Mouse (Mus musculus): ENCODE results near the gene Pnn.

DNA sequence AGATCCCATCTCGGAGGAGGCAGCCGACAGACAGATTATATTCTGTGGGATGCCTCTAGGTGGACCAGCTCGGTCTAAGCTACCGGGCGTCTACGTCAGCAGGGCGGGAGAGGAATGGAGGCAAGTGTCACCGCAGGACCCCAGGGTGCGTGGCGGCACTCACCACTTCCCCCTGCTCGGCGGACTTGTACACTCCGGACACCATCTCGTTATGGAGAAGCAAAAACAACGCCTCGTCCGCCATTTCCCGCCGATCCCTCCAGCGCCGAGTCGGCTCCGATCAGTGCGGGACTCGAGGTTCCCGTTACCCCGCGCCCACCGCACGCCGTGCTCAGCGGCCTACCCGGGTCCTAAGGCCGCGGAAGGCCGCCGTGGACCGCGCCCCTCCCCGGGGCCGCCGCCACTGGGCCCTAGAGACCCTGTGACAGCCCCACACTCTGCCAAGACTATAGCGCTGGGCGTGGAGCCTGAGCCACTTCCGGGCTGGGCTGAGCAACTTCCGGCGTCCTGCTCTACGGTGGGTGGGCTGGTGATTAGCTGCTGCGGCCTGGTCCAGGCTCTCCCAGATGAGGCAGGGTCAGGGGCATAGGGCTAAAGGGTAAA, 5.6 kb upstream of the Pnn start, which contains the start of gene Trappc6b:
- TF ChIP-seq CTCF (IDR thresholded peaks at IDR 0.05; ENCODE audit: low read depth): peak; percentile 53
- no peak for TF ChIP-seq EP300 (IDR thresholded peaks at IDR 0.05; ENCODE audit: low read depth)
